9 mouse cellular contexts compared by ENCODE assay signal in genomic region chr13:63153397-63153796, GRCm38 (mm10).
DNase-seq lines count a peak whose midpoint lies in the region; ATAC-seq lines count a peak whose summit lies in the region.
"Had no signal": no experiment of that assay in that cellular context is flagged by ENCODE, and none has a peak within 500 bp of the region (broad histone marks: within the 10 kb centered on the region; RNA-seq: fewer than 3 reads in every experiment).

No protein-coding gene starts in this region.

- H3K27me3 ChIP-seq in midbrain, embryonic 13.5 days, result 0 out of 2 replicates have a peak, but pooled peaks cover 5% of the 10 kb centered on the region
- no peaks in the 10 kb centered on the region for H3K27me3 ChIP-seq in midbrain, embryonic 11.5 days (ENCODE audit: control insufficient read depth, insufficient read depth, low read length)

- WGBS in midbrain, embryonic 13.5 days, result 48% methylated on average over 2 of the region's 2 CpGs
- 65% methylated on average over 2 of the region's 2 CpGs for WGBS in midbrain, embryonic 11.5 days

- H3K4me2 ChIP-seq in midbrain, embryonic 13.5 days (replicated peaks), result no peak overlapping the region
- no peak overlapping the region for H3K4me2 ChIP-seq in midbrain, embryonic 11.5 days

- DNase-seq in adrenal gland, adult (ENCODE audit: inconsistent age in 2 of 2, low spot score in 1 of 2), result peak; percentile 22 to 62
- DNase-seq in adrenal gland, adult 8-10 months, result no peak
- DNase-seq in midbrain, embryonic 11.5 days (ENCODE audit: low spot score, missing footprints), result no peak
- DNase-seq in kidney, postnatal 10 days, result peak; percentile 64
- DNase-seq in lung, postnatal 36 days, result peak; percentile 62
- DNase-seq in thymus, postnatal 36 days, result no peak
- no peak for DNase-seq in right cerebral cortex, postnatal 10 days (ENCODE audit: low spot score in 2 of 2)

- no peak overlapping the region for H3K27ac ChIP-seq in midbrain, embryonic 13.5 days
- no peak overlapping the region for H3K27ac ChIP-seq in midbrain, embryonic 11.5 days (ENCODE audit: low read depth, low read length)

- H3K9me3 ChIP-seq in midbrain, embryonic 13.5 days, result no peaks in the 10 kb centered on the region
- no peaks in the 10 kb centered on the region for H3K9me3 ChIP-seq in midbrain, embryonic 11.5 days (ENCODE audit: control insufficient read depth, low read length)

- H3K36me3 ChIP-seq in midbrain, embryonic 13.5 days, result no peaks in the 10 kb centered on the region
- no peaks in the 10 kb centered on the region for H3K36me3 ChIP-seq in midbrain, embryonic 11.5 days (ENCODE audit: control insufficient read depth, insufficient read depth, low read length)

- H3K4me1 ChIP-seq in midbrain, embryonic 13.5 days (replicated peaks), result peaks cover 7% of the 10 kb centered on the region
- no peaks in the 10 kb centered on the region for H3K4me1 ChIP-seq in midbrain, embryonic 11.5 days (ENCODE audit: control insufficient read depth, insufficient read depth, low read length)

- H3K9ac ChIP-seq in midbrain, embryonic 13.5 days (replicated peaks), result no peak overlapping the region
- H3K9ac ChIP-seq in midbrain, embryonic 11.5 days (ENCODE audit: low read length), result no peak overlapping the region

- 0 out of 2 replicates have a peak, but pooled peaks have one; percentile 34 for ATAC-seq in midbrain, embryonic 13.5 days
- ATAC-seq in midbrain, embryonic 11.5 days (ENCODE audit: low FRiP score), result no peak

- no peak overlapping the region for H3K4me3 ChIP-seq in midbrain, embryonic 13.5 days (replicated peaks)
- no peak overlapping the region for H3K4me3 ChIP-seq in midbrain, embryonic 11.5 days (ENCODE audit: low read depth, low read length)
- H3K4me3 ChIP-seq: erythroblast, embryonic 14.5 days had no signal

Comparison
In these comparisons a context has a peak if more than half of its experiments do, and no peak if none do; other contexts are left out.
1. DNase-seq: peak in adrenal gland, adult (2 of 2), kidney, postnatal 10 days (single experiment) and lung, postnatal 36 days (single experiment); none in adrenal gland, adult 8-10 months (single experiment), midbrain, embryonic 11.5 days (single experiment), thymus, postnatal 36 days (0 of 2) and right cerebral cortex, postnatal 10 days (0 of 2).